Mouse (Mus musculus): ENCODE data around the gene Zdhhc6. TPM values are rescaled to one million over a fixed set of nuclear protein-coding genes. Genes with fewer than 3 reads are reported as not detected.

Zdhhc6 gene
- 53.4 and 66.4 TPM in 2 replicates for polyA plus RNA-seq (2015; fragmentation: Nextera tagmentation; extraction: Ambion mirVana)

GRCm38 (mm10) chr19:55315452-55316108 lies at the start of gene Zdhhc6:
Gene Zdhhc6, minus strand, starts transcription at chr19:55316032.
- peak within 1 kb of the TSS; percentile 87 for H3K27ac ChIP-seq
- under 1% methylated on average over 60 of the region's 60 CpGs for WGBS
- ATAC-seq (replicated peaks; ENCODE audit: insufficient number of reproducible peaks, insufficient read depth, low FRiP score, low read depth) = peak; percentile 61
- H3K4me2 ChIP-seq = peak within 1 kb of the TSS; percentile 80
- no peaks in the 10 kb centered on the region for H3K9me3 ChIP-seq (replicated peaks)
- peak within 1 kb of the TSS; percentile 82 for H3K9ac ChIP-seq
- peaks cover 28% of the 10 kb centered on the region for H3K4me1 ChIP-seq (replicated peaks)
- H3K36me3 ChIP-seq = peaks cover 19% of the 10 kb centered on the region
- H3K4me3 ChIP-seq = peak within 1 kb of the TSS; percentile 77
- no peaks in the 10 kb centered on the region for H3K27me3 ChIP-seq

GRCm38 (mm10) chr19:55362606-55363005 lies 46.8 kb upstream of the Zdhhc6 start:
- Histone ChIP-seq H3K36me3 (no peaks in the 10 kb centered on the region), H3K27me3 (no peaks in the 10 kb centered on the region), H3K4me2 (no peak overlapping the region), H3K9ac (no peak overlapping the region), H3K9me3 (replicated peaks) (no peaks in the 10 kb centered on the region), H3K4me1 (replicated peaks) (no peaks in the 10 kb centered on the region), H3K27ac (no peak overlapping the region), H3K4me3 (no peak overlapping the region)
- ATAC-seq (replicated peaks; ENCODE audit: insufficient number of reproducible peaks, insufficient read depth, low FRiP score, low read depth) = no peak
- WGBS = 88% methylated on average over 9 of the region's 9 CpGs

DNA sequence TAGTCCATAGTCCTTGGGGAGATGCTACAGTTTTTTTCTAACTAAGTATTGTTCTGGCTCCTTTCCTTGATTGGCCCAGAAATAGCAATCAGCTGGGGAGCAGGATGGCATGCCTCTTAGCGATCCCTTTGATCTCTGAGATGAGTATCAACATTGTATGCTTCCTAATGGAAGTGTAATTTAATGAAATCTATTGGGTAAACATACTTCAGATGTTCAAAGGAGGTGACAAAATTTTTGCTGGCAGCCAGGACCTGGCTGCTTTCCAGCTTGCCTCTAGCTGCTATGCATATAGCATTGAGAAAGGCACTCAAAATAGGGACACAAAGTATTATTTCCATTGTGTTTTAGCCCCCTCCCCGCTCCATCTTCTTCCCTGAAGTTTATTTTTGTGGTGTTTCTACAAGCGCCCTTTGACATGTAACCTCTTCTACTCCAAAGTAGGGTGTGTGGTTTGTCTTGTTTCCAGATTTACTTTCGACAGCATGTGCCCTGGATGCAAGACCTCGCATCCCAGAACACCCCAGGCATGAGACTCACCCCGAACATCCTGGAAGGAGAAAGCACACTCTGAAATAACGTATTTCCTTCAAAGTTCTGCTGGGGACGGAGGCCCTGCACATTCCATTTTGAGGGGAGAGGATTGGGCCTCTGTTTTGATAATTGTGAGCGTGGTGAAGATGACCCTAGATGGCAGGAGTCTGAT lies 35.0 kb upstream of the Zdhhc6 start:
- Histone ChIP-seq H3K4me2 (no peak overlapping the region), H3K9me3 (replicated peaks) (no peaks in the 10 kb centered on the region), H3K4me1 (replicated peaks) (peaks cover 17% of the 10 kb centered on the region), H3K36me3 (no peaks in the 10 kb centered on the region), H3K27me3 (no peaks in the 10 kb centered on the region), H3K9ac (no peak overlapping the region), H3K27ac (no peak overlapping the region), H3K4me3 (no peak overlapping the region)
- ATAC-seq (replicated peaks; ENCODE audit: insufficient number of reproducible peaks, insufficient read depth, low FRiP score, low read depth) = no peak
- WGBS = 52% methylated on average over 9 of the region's 9 CpGs

GRCm38 (mm10) chr19:55348187-55348586 lies 32.4 kb upstream of the Zdhhc6 start:
- Histone ChIP-seq H3K36me3 (no peaks in the 10 kb centered on the region; the same call in 1 of the 2 replicates), H3K4me2 (no peak overlapping the region), H3K4me1 (replicated peaks) (peaks cover 17% of the 10 kb centered on the region), H3K4me3 (no peak overlapping the region), H3K9ac (no peak overlapping the region), H3K9me3 (replicated peaks) (no peaks in the 10 kb centered on the region), H3K27ac (no peak overlapping the region), H3K27me3 (no peaks in the 10 kb centered on the region)
- 80% methylated on average over 3 of the region's 3 CpGs for WGBS
- no peak for ATAC-seq (replicated peaks; ENCODE audit: insufficient number of reproducible peaks, insufficient read depth, low FRiP score, low read depth)

- ATAC-seq (replicated peaks; ENCODE audit: insufficient number of reproducible peaks, insufficient read depth, low FRiP score, low read depth) = no peak
- H3K9me3 ChIP-seq (replicated peaks) = no peaks in the 10 kb centered on the region
- no peak overlapping the region for H3K9ac ChIP-seq
- H3K36me3 ChIP-seq = no peaks in the 10 kb centered on the region; the same call in 1 of the 2 replicates
- H3K27me3 ChIP-seq = no peaks in the 10 kb centered on the region
- H3K4me2 ChIP-seq = no peak overlapping the region
- no peak overlapping the region for H3K27ac ChIP-seq
- H3K4me1 ChIP-seq (replicated peaks) = no peaks in the 10 kb centered on the region; the same call in 1 of the 2 replicates
- H3K4me3 ChIP-seq = no peak overlapping the region
- 87% methylated on average over 9 of the region's 9 CpGs for WGBS
Observed at GRCm38 (mm10) chr19:55343274-55343673, 27.4 kb upstream of the Zdhhc6 start.

GRCm38 (mm10) chr19:55342423-55342822 lies 26.6 kb upstream of the Zdhhc6 start:
- H3K4me2 ChIP-seq = no peak overlapping the region
- no peak overlapping the region for H3K4me3 ChIP-seq
- H3K27me3 ChIP-seq = no peaks in the 10 kb centered on the region
- no peaks in the 10 kb centered on the region; the same call in 1 of the 2 replicates for H3K4me1 ChIP-seq (replicated peaks)
- H3K9me3 ChIP-seq (replicated peaks) = no peaks in the 10 kb centered on the region
- no peaks in the 10 kb centered on the region; the same call in 1 of the 2 replicates for H3K36me3 ChIP-seq
- 89% methylated on average over 7 of the region's 7 CpGs for WGBS
- no peak overlapping the region for H3K9ac ChIP-seq
- no peak overlapping the region for H3K27ac ChIP-seq
- ATAC-seq (replicated peaks; ENCODE audit: insufficient number of reproducible peaks, insufficient read depth, low FRiP score, low read depth) = no peak

GRCm38 (mm10) chr19:55341377-55341776 lies 25.5 kb upstream of the Zdhhc6 start:
- Histone ChIP-seq H3K4me1 (replicated peaks) (no peaks in the 10 kb centered on the region; the same call in 1 of the 2 replicates), H3K9ac (no peak overlapping the region), H3K4me2 (no peak overlapping the region), H3K27me3 (no peaks in the 10 kb centered on the region), H3K36me3 (no peaks in the 10 kb centered on the region; the same call in 1 of the 2 replicates), H3K4me3 (no peak overlapping the region), H3K27ac (no peak overlapping the region), H3K9me3 (replicated peaks) (no peaks in the 10 kb centered on the region)
- WGBS = 56% methylated on average over 3 of the region's 3 CpGs
- ATAC-seq (replicated peaks; ENCODE audit: insufficient number of reproducible peaks, insufficient read depth, low FRiP score, low read depth) = no peak

GRCm38 (mm10) chr19:55340521-55340920 lies 24.7 kb upstream of the Zdhhc6 start:
- WGBS = 86% methylated on average over 6 of the region's 6 CpGs

GRCm38 (mm10) chr19:55337664-55338063 lies 21.8 kb upstream of the Zdhhc6 start:
- H3K27me3 ChIP-seq = no peaks in the 10 kb centered on the region
- H3K9me3 ChIP-seq (replicated peaks) = no peaks in the 10 kb centered on the region
- no peaks in the 10 kb centered on the region for H3K36me3 ChIP-seq
- H3K4me2 ChIP-seq = no peak overlapping the region
- H3K4me1 ChIP-seq (replicated peaks) = no peaks in the 10 kb centered on the region; the same call in 1 of the 2 replicates
- WGBS = 88% methylated on average over 10 of the region's 10 CpGs
- H3K27ac ChIP-seq = no peak overlapping the region
- ATAC-seq (replicated peaks; ENCODE audit: insufficient number of reproducible peaks, insufficient read depth, low FRiP score, low read depth) = no peak
- no peak overlapping the region for H3K9ac ChIP-seq
- H3K4me3 ChIP-seq = no peak overlapping the region

More at GRCm38 (mm10) chr19:55340521-55340920, 24.7 kb upstream of the Zdhhc6 start:
- Histone ChIP-seq H3K9me3 (replicated peaks) (no peaks in the 10 kb centered on the region), H3K9ac (no peak overlapping the region), H3K27ac (no peak overlapping the region), H3K4me1 (replicated peaks) (no peaks in the 10 kb centered on the region; the same call in 1 of the 2 replicates), H3K4me2 (no peak overlapping the region), H3K36me3 (no peaks in the 10 kb centered on the region; the same call in 1 of the 2 replicates), H3K4me3 (no peak overlapping the region), H3K27me3 (no peaks in the 10 kb centered on the region)
- no peak for ATAC-seq (replicated peaks; ENCODE audit: insufficient number of reproducible peaks, insufficient read depth, low FRiP score, low read depth)

- Histone ChIP-seq H3K4me3 (no peak overlapping the region), H3K4me1 (replicated peaks) (no peaks in the 10 kb centered on the region; the same call in 1 of the 2 replicates), H3K9me3 (replicated peaks) (no peaks in the 10 kb centered on the region), H3K4me2 (no peak overlapping the region), H3K27ac (no peak overlapping the region), H3K9ac (no peak overlapping the region), H3K27me3 (no peaks in the 10 kb centered on the region), H3K36me3 (no peaks in the 10 kb centered on the region)
- 83% methylated on average over 9 of the region's 9 CpGs for WGBS
- no peak for ATAC-seq (replicated peaks; ENCODE audit: insufficient number of reproducible peaks, insufficient read depth, low FRiP score, low read depth)
Observed at GRCm38 (mm10) chr19:55337066-55337465, 21.2 kb upstream of the Zdhhc6 start.

GRCm38 (mm10) chr19:55336441-55336840 lies 20.6 kb upstream of the Zdhhc6 start:
- H3K9me3 ChIP-seq (replicated peaks) = no peaks in the 10 kb centered on the region
- no peaks in the 10 kb centered on the region for H3K36me3 ChIP-seq
- H3K4me1 ChIP-seq (replicated peaks) = peaks cover 6% of the 10 kb centered on the region
- no peak for ATAC-seq (replicated peaks; ENCODE audit: insufficient number of reproducible peaks, insufficient read depth, low FRiP score, low read depth)
- no peak overlapping the region for H3K4me3 ChIP-seq
- H3K27ac ChIP-seq = no peak overlapping the region
- 83% methylated on average over 12 of the region's 12 CpGs for WGBS
- no peaks in the 10 kb centered on the region for H3K27me3 ChIP-seq
- no peak overlapping the region for H3K4me2 ChIP-seq
- no peak overlapping the region for H3K9ac ChIP-seq

Measured in heart, embryonic 15.5 days (tissue).